Mouse (Mus musculus): ENCODE results near the gene A730061H03Rik. TPM values are rescaled to one million over a fixed set of nuclear protein-coding genes. Genes with fewer than 3 reads are reported as not detected.

The A730061H03Rik gene
- polyA plus RNA-seq, 1 experiment = not detected

GRCm38 (mm10) chr14:55554635-55555034, 5.6 kb downstream of the A730061H03Rik start:
- TF ChIP-seq FLI1 (IDR thresholded peaks at IDR 0.05; ENCODE audit: low read length) (no peak), GATA1 (IDR thresholded peaks at IDR 0.05; ENCODE audit: borderline replicate concordance, low read length) (no peak)
- peaks cover 40% of the 10 kb centered on the region for H3K4me1 ChIP-seq
- H3K27me3 ChIP-seq (replicated peaks) = no peaks in the 10 kb centered on the region
- peaks cover 11% of the 10 kb centered on the region for H3K36me3 ChIP-seq (replicated peaks; ENCODE audit: low read length)
- no peaks in the 10 kb centered on the region for H3K9me3 ChIP-seq
- H3K4me3 ChIP-seq (replicated peaks) = no peak overlapping the region

- Histone ChIP-seq H3K9me3 (no peaks in the 10 kb centered on the region), H3K36me3 (replicated peaks; ENCODE audit: low read length) (peaks cover 39% of the 10 kb centered on the region), H3K27me3 (replicated peaks) (no peaks in the 10 kb centered on the region), H3K4me3 (replicated peaks) (no peak overlapping the region), H3K4me1 (peaks cover 24% of the 10 kb centered on the region)
- TF ChIP-seq GATA1 (IDR thresholded peaks at IDR 0.05; ENCODE audit: borderline replicate concordance, low read length) = no peak
- TF ChIP-seq FLI1 (IDR thresholded peaks at IDR 0.05; ENCODE audit: low read length) = no peak
These were observed 8.4 kb downstream of the A730061H03Rik start for GRCm38 (mm10) chr14:55551794-55552193.

- TF ChIP-seq GATA1 (IDR thresholded peaks at IDR 0.05; ENCODE audit: borderline replicate concordance, low read length) = no peak
- no peak for TF ChIP-seq FLI1 (IDR thresholded peaks at IDR 0.05; ENCODE audit: low read length)
- Histone ChIP-seq H3K4me1 (peaks cover 22% of the 10 kb centered on the region), H3K27me3 (replicated peaks) (no peaks in the 10 kb centered on the region), H3K9me3 (no peaks in the 10 kb centered on the region), H3K36me3 (replicated peaks; ENCODE audit: low read length) (peaks cover 44% of the 10 kb centered on the region), H3K4me3 (replicated peaks) (no peak overlapping the region)
These were observed 8.9 kb downstream of the A730061H03Rik start for GRCm38 (mm10) chr14:55551347-55551746.

- H3K9me3 ChIP-seq = no peaks in the 10 kb centered on the region
- no peaks in the 10 kb centered on the region for H3K27me3 ChIP-seq (replicated peaks)
- peaks cover 24% of the 10 kb centered on the region for H3K4me1 ChIP-seq
- TF ChIP-seq FLI1 (IDR thresholded peaks at IDR 0.05; ENCODE audit: low read length) (no peak), GATA1 (IDR thresholded peaks at IDR 0.05; ENCODE audit: borderline replicate concordance, low read length) (no peak)
- H3K4me3 ChIP-seq (replicated peaks) = no peak overlapping the region
- H3K36me3 ChIP-seq (replicated peaks; ENCODE audit: low read length) = peaks cover 55% of the 10 kb centered on the region
These were observed 10.0 kb downstream of the A730061H03Rik start for GRCm38 (mm10) chr14:55550191-55550590.

GRCm38 (mm10) chr14:55544334-55544733, 15.9 kb downstream of the A730061H03Rik start:
- TF ChIP-seq GATA1 (IDR thresholded peaks at IDR 0.05; ENCODE audit: borderline replicate concordance, low read length) (no peak), FLI1 (IDR thresholded peaks at IDR 0.05; ENCODE audit: low read length) (no peak)
- Histone ChIP-seq H3K4me1 (peaks cover 47% of the 10 kb centered on the region), H3K9me3 (no peaks in the 10 kb centered on the region), H3K27me3 (replicated peaks) (no peaks in the 10 kb centered on the region), H3K36me3 (replicated peaks; ENCODE audit: low read length) (peaks cover 77% of the 10 kb centered on the region), H3K4me3 (replicated peaks) (no peak overlapping the region)

- TF ChIP-seq GATA1 (IDR thresholded peaks at IDR 0.05; ENCODE audit: borderline replicate concordance, low read length) = no peak
- Histone ChIP-seq H3K36me3 (replicated peaks; ENCODE audit: low read length) (peaks cover 57% of the 10 kb centered on the region), H3K4me3 (replicated peaks) (no peak overlapping the region), H3K4me1 (peaks cover 51% of the 10 kb centered on the region), H3K27me3 (replicated peaks) (no peaks in the 10 kb centered on the region), H3K9me3 (no peaks in the 10 kb centered on the region)
These were observed 17.9 kb downstream of the A730061H03Rik start for GRCm38 (mm10) chr14:55542268-55542667.

- TF ChIP-seq FLI1 (IDR thresholded peaks at IDR 0.05; ENCODE audit: low read length) = no peak
- no peak for TF ChIP-seq GATA1 (IDR thresholded peaks at IDR 0.05; ENCODE audit: borderline replicate concordance, low read length)
- Histone ChIP-seq H3K4me1 (peaks cover 49% of the 10 kb centered on the region), H3K9me3 (no peaks in the 10 kb centered on the region), H3K36me3 (replicated peaks; ENCODE audit: low read length) (peaks cover 42% of the 10 kb centered on the region), H3K4me3 (replicated peaks) (peak overlapping the region; percentile 98), H3K27me3 (replicated peaks) (peaks cover 2% of the 10 kb centered on the region)
These were observed 19.4 kb downstream of the A730061H03Rik start for GRCm38 (mm10) chr14:55540787-55541321.

GRCm38 (mm10) chr14:55540067-55540786, 20.0 kb downstream of the A730061H03Rik start, which contains the start of gene Pck2:
Gene Pck2 (plus strand): TSS chr14:55540266.
- Histone ChIP-seq H3K4me3 (replicated peaks) (peak within 1 kb of the TSS; percentile 98), H3K4me1 (peaks cover 48% of the 10 kb centered on the region)
- TF ChIP-seq GATA1 (IDR thresholded peaks at IDR 0.05; ENCODE audit: borderline replicate concordance, low read length) (no peak), FLI1 (IDR thresholded peaks at IDR 0.05; ENCODE audit: low read length) (no peak)

GRCm38 (mm10) chr14:55536116-55536745, 24.0 kb downstream of the A730061H03Rik start:
- H3K4me3 ChIP-seq (replicated peaks) = peak overlapping the region; percentile 21
- H3K36me3 ChIP-seq (replicated peaks; ENCODE audit: low read length) = no peaks in the 10 kb centered on the region
- TF ChIP-seq FLI1 (IDR thresholded peaks at IDR 0.05; ENCODE audit: low read length) (no peak), GATA1 (IDR thresholded peaks at IDR 0.05; ENCODE audit: borderline replicate concordance, low read length) (no peak)
- peaks cover 35% of the 10 kb centered on the region for H3K4me1 ChIP-seq
- peaks cover 17% of the 10 kb centered on the region for H3K27me3 ChIP-seq (replicated peaks)
- no peaks in the 10 kb centered on the region for H3K9me3 ChIP-seq

More at GRCm38 (mm10) chr14:55540067-55540786, 20.0 kb downstream of the A730061H03Rik start, which contains the start of gene Pck2:
- peaks cover 2% of the 10 kb centered on the region for H3K27me3 ChIP-seq (replicated peaks)
- no peaks in the 10 kb centered on the region for H3K9me3 ChIP-seq
- peaks cover 36% of the 10 kb centered on the region for H3K36me3 ChIP-seq (replicated peaks; ENCODE audit: low read length)

GRCm38 (mm10) chr14:55527940-55528339, 32.3 kb downstream of the A730061H03Rik start:
- peaks cover 54% of the 10 kb centered on the region for H3K27me3 ChIP-seq (replicated peaks)

More at GRCm38 (mm10) chr14:55527940-55528339, 32.3 kb downstream of the A730061H03Rik start:
- no peaks in the 10 kb centered on the region for H3K36me3 ChIP-seq (replicated peaks; ENCODE audit: low read length)
- TF ChIP-seq GATA1 (IDR thresholded peaks at IDR 0.05; ENCODE audit: borderline replicate concordance, low read length) (no peak), FLI1 (IDR thresholded peaks at IDR 0.05; ENCODE audit: low read length) (no peak)
- H3K4me1 ChIP-seq = peaks cover 13% of the 10 kb centered on the region
- no peaks in the 10 kb centered on the region for H3K9me3 ChIP-seq
- no peak overlapping the region for H3K4me3 ChIP-seq (replicated peaks)
